Mouse (Mus musculus): ENCODE results near the gene Tmf1. TPM values are rescaled to one million over a fixed set of nuclear protein-coding genes. Genes with fewer than 3 reads are reported as not detected.

Gene Tmf1
- polyA plus RNA-seq, 1 experiment, result 29.5 TPM

DNA sequence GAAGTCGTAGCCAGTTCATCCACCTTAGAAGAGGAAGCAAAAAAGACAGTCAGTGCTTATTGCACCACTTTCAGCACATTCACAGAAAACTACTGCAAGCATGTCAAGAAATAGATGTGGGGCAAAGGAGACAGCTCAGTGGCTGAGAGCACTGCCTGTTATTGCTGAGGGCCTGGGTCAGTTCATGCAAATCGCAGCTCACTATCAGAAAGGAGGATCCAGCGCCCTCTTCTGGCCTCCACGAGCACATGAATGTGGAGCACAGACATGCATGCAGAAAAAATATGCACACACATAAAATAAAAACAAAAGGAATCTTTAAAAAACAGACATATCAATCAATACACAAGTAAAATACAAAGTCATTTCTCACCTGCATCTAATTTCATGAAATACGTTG lies 47.9 kb downstream of the Tmf1 start:
- H3K4me1 ChIP-seq (ENCODE audit: control insufficient read depth, insufficient read depth, low read length), result no peaks in the 10 kb centered on the region
- no peak overlapping the region for H3K4me3 ChIP-seq (ENCODE audit: control insufficient read depth, low read depth, low read length)
- H3K27me3 ChIP-seq (ENCODE audit: control insufficient read depth, insufficient read depth, low read length), result no peaks in the 10 kb centered on the region
- H3K36me3 ChIP-seq (ENCODE audit: control insufficient read depth, insufficient read depth, low read length), result no peaks in the 10 kb centered on the region
- H3K27ac ChIP-seq (ENCODE audit: control insufficient read depth, insufficient read depth, low read depth, low read length), result no peak overlapping the region
- peak; percentile 25; the same call in 1 of the 2 replicates for TF ChIP-seq CTCF (IDR thresholded peaks at IDR 0.05; ENCODE audit: control insufficient read depth, insufficient read depth, insufficient replicate concordance, low read depth, low read length)
- no peak for TF ChIP-seq POLR2A (IDR thresholded peaks at IDR 0.05; ENCODE audit: control insufficient read depth, low read depth, low read length)

DNA sequence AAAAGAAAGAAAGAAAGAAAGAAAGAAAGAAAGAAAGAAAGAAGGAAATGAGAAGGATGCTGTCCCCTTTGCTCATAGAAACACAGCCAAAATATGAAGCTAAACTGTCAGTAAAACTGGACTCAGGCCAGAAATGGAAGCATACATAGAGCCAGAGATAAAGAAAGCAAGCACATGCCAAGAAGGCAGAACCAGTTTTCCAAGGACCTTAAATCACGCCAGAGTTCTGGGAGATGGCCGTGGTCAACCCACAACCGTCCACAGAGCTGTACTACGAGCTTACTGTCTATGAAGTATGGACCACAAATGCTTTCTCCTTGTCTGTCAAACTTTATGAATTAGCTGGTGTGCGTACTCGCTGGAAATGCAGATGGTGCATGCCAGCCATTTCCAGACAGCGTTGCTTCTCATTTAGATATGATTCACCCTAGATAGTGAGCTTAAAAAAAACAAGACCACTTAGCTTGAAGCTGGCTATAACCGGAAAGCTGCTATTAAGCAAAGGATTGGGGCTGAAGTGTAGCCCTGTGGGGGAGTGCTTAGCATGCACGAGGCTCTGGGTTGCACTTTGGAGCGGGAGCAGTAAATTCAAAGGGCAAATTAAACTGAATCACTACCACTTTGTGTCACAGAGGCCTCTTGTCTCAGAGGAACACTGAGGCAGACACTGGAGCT lies 54.4 kb downstream of the Tmf1 start:
- TF ChIP-seq CTCF (IDR thresholded peaks at IDR 0.05; ENCODE audit: control insufficient read depth, insufficient read depth, insufficient replicate concordance, low read depth, low read length) (no peak), POLR2A (IDR thresholded peaks at IDR 0.05; ENCODE audit: control insufficient read depth, low read depth, low read length) (no peak)
- no peaks in the 10 kb centered on the region for H3K36me3 ChIP-seq (ENCODE audit: control insufficient read depth, insufficient read depth, low read length)

GRCm38 (mm10) chr6:97120922-97121321 lies 58.0 kb downstream of the Tmf1 start:
- TF ChIP-seq CTCF (IDR thresholded peaks at IDR 0.05; ENCODE audit: control insufficient read depth, insufficient read depth, insufficient replicate concordance, low read depth, low read length), result no peak
- no peak for TF ChIP-seq POLR2A (IDR thresholded peaks at IDR 0.05; ENCODE audit: control insufficient read depth, low read depth, low read length)
- no peaks in the 10 kb centered on the region for H3K27me3 ChIP-seq (ENCODE audit: control insufficient read depth, insufficient read depth, low read length)
- no peaks in the 10 kb centered on the region for H3K36me3 ChIP-seq (ENCODE audit: control insufficient read depth, insufficient read depth, low read length)
- no peaks in the 10 kb centered on the region for H3K4me1 ChIP-seq (ENCODE audit: control insufficient read depth, insufficient read depth, low read length)
- no peak overlapping the region for H3K27ac ChIP-seq (ENCODE audit: control insufficient read depth, insufficient read depth, low read depth, low read length)
- H3K4me3 ChIP-seq (ENCODE audit: control insufficient read depth, low read depth, low read length), result no peak overlapping the region

More for the DNA sequence above, 54.4 kb downstream of the Tmf1 start:
- Histone ChIP-seq H3K27ac (ENCODE audit: control insufficient read depth, insufficient read depth, low read depth, low read length) (no peak overlapping the region), H3K4me3 (ENCODE audit: control insufficient read depth, low read depth, low read length) (no peak overlapping the region), H3K27me3 (ENCODE audit: control insufficient read depth, insufficient read depth, low read length) (no peaks in the 10 kb centered on the region), H3K4me1 (ENCODE audit: control insufficient read depth, insufficient read depth, low read length) (no peaks in the 10 kb centered on the region)

GRCm38 (mm10) chr6:97118327-97118726 lies 60.6 kb downstream of the Tmf1 start:
- Histone ChIP-seq H3K4me1 (ENCODE audit: control insufficient read depth, insufficient read depth, low read length) (no peaks in the 10 kb centered on the region), H3K36me3 (ENCODE audit: control insufficient read depth, insufficient read depth, low read length) (no peaks in the 10 kb centered on the region), H3K27ac (ENCODE audit: control insufficient read depth, insufficient read depth, low read depth, low read length) (no peak overlapping the region), H3K4me3 (ENCODE audit: control insufficient read depth, low read depth, low read length) (no peak overlapping the region), H3K27me3 (ENCODE audit: control insufficient read depth, insufficient read depth, low read length) (no peaks in the 10 kb centered on the region)
- no peak for TF ChIP-seq CTCF (IDR thresholded peaks at IDR 0.05; ENCODE audit: control insufficient read depth, insufficient read depth, insufficient replicate concordance, low read depth, low read length)
- no peak for TF ChIP-seq POLR2A (IDR thresholded peaks at IDR 0.05; ENCODE audit: control insufficient read depth, low read depth, low read length)

- H3K4me1 ChIP-seq (ENCODE audit: control insufficient read depth, insufficient read depth, low read length), result no peaks in the 10 kb centered on the region
- no peak for TF ChIP-seq POLR2A (IDR thresholded peaks at IDR 0.05; ENCODE audit: control insufficient read depth, low read depth, low read length)
- no peak for TF ChIP-seq CTCF (IDR thresholded peaks at IDR 0.05; ENCODE audit: control insufficient read depth, insufficient read depth, insufficient replicate concordance, low read depth, low read length)
- no peak overlapping the region for H3K27ac ChIP-seq (ENCODE audit: control insufficient read depth, insufficient read depth, low read depth, low read length)
- no peaks in the 10 kb centered on the region for H3K27me3 ChIP-seq (ENCODE audit: control insufficient read depth, insufficient read depth, low read length)
- H3K4me3 ChIP-seq (ENCODE audit: control insufficient read depth, low read depth, low read length), result no peak overlapping the region
- H3K36me3 ChIP-seq (ENCODE audit: control insufficient read depth, insufficient read depth, low read length), result no peaks in the 10 kb centered on the region
Measured at GRCm38 (mm10) chr6:97116896-97117295, 62.0 kb downstream of the Tmf1 start.

DNA sequence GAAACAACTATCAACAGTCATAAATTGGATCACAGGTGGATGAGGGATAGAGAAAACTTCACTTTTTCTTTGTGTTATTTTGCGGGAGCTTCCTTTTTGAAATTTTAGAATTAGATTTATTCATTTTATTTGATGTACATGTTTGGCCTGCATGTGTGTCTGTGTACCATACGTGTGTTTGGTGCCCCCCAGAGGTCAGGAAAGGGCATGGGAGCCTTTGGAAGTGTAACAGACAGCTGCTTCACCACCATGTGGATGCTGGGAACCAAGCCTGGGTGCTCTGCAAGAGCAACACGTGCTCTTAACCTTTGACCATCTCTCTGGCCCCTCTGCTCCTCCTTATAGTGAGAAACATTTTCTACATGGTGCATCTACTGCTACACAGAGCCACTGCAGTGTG lies 64.1 kb downstream of the Tmf1 start:
- Histone ChIP-seq H3K27me3 (ENCODE audit: control insufficient read depth, insufficient read depth, low read length) (no peaks in the 10 kb centered on the region), H3K4me3 (ENCODE audit: control insufficient read depth, low read depth, low read length) (no peak overlapping the region), H3K4me1 (ENCODE audit: control insufficient read depth, insufficient read depth, low read length) (no peaks in the 10 kb centered on the region), H3K27ac (ENCODE audit: control insufficient read depth, insufficient read depth, low read depth, low read length) (no peak overlapping the region), H3K36me3 (ENCODE audit: control insufficient read depth, insufficient read depth, low read length) (no peaks in the 10 kb centered on the region)
- no peak for TF ChIP-seq CTCF (IDR thresholded peaks at IDR 0.05; ENCODE audit: control insufficient read depth, insufficient read depth, insufficient replicate concordance, low read depth, low read length)
- TF ChIP-seq POLR2A (IDR thresholded peaks at IDR 0.05; ENCODE audit: control insufficient read depth, low read depth, low read length), result no peak

- Histone ChIP-seq H3K4me1 (ENCODE audit: control insufficient read depth, insufficient read depth, low read length) (no peaks in the 10 kb centered on the region), H3K4me3 (ENCODE audit: control insufficient read depth, low read depth, low read length) (no peak overlapping the region), H3K27ac (ENCODE audit: control insufficient read depth, insufficient read depth, low read depth, low read length) (no peak overlapping the region), H3K27me3 (ENCODE audit: control insufficient read depth, insufficient read depth, low read length) (no peaks in the 10 kb centered on the region), H3K36me3 (ENCODE audit: control insufficient read depth, insufficient read depth, low read length) (no peaks in the 10 kb centered on the region)
- TF ChIP-seq CTCF (IDR thresholded peaks at IDR 0.05; ENCODE audit: control insufficient read depth, insufficient read depth, insufficient replicate concordance, low read depth, low read length), result no peak
- no peak for TF ChIP-seq POLR2A (IDR thresholded peaks at IDR 0.05; ENCODE audit: control insufficient read depth, low read depth, low read length)
Measured at GRCm38 (mm10) chr6:97112177-97112576, 66.7 kb downstream of the Tmf1 start.

Measured in testis, adult 2 months (tissue).